Mouse (Mus musculus) CH12.LX (cell line): ENCODE data around the gene Gm45785.
A peak's percentile ranks its signal among the peaks of the same experiment; 100 is the strongest.

ENCODE experiments used
- CTCF ChIP-seq, 2 experiments: IDR thresholded peaks in 1 of 2; conservative IDR thresholded peaks in 1 of 2; 2 replicates each; pipeline ENCODE4 v1.5.1; 2011 to 2012; ENCODE audit warnings: low read depth in 2 of 2, low read length in 2 of 2, improper control_type of control experiment in 1 of 2, inconsistent platforms in 1 of 2, mild to moderate bottlenecking in 1 of 2, moderate library complexity in 1 of 2
- POLR2A ChIP-seq: IDR thresholded peaks from 2 replicates; pipeline ENCODE4 v1.6.1; 2011; ENCODE audit warnings: low read depth, mild to moderate bottlenecking, improper control_type of control experiment, low read length
- SIN3A ChIP-seq: IDR thresholded peaks from 2 replicates; pipeline ENCODE4 v1.6.1; 2012; ENCODE audit warnings: low read length, improper control_type of control experiment, inconsistent platforms
- ZMIZ1 ChIP-seq: IDR thresholded peaks from 2 replicates; pipeline ENCODE4 v1.6.1; 2012; ENCODE audit warnings: low read depth, mild to moderate bottlenecking, inconsistent platforms, low read length, improper control_type of control experiment

DNA sequence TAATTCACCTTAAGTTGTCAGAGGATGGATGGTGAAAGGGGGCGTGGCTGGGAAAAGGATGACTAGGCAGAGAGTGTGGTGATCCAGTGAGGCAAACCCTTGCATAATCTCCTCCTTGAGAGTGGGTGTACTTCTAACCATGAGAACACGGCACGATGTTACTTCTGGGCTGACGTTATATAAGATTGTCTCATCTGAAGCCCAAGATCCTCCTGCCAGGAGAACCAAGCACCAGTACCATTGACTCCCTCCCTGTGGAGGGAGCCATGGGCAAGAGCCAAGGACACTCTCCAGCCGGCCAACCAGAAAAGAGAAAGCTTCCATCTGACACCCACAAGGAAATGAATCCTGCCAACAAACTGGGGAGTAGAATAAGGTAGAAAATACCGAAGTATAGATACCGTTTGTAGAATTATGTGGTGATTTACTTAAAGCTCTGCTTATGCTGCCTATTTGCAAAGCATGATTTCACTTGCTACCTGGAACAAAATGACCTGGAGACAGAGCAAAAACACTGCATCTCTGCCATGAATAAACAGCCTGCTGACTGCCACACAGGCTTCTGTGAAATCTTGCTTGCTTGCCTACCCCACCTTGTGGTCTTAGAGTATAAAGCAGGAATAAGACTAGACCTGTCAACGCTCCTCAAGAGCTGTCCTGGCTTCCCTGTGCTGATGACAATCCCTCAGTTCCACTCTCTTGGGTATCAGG is 27.8 kb downstream of the Gm45785 start:
- no peak for TF ChIP-seq ZMIZ1
- TF ChIP-seq POLR2A = no peak
- peak in 1 of 2 experiments; percentile 74; a peak in 2 of 4 replicates for TF ChIP-seq CTCF (conservative IDR thresholded peaks at IDR 0.05 in 1 of 2, IDR thresholded peaks at IDR 0.05 in 1 of 2; ENCODE audit: low read depth in 2 of 2, low read length in 2 of 2)
- TF ChIP-seq SIN3A = 0 out of 2 replicates have a peak, but pooled peaks have one; percentile 23
